Mouse (Mus musculus): ENCODE data around the gene Olfr171. TPM values are rescaled to one million over a fixed set of nuclear protein-coding genes. Genes with fewer than 3 reads are reported as not detected.
"Not testable (repeated sequence)": the region's sequence is repeated elsewhere in the genome, so short reads cannot be mapped to it uniquely, and the experiment has no call there.

Olfr171 gene
- not detected in 2 replicates for total RNA-seq (2015; ENCODE audit: low replicate concordance)
- total RNA-seq (2017; ENCODE audit: low replicate concordance): not detected in 2 replicates

GRCm38 (mm10) chr16:19629816-19630215, at the start of gene Olfr171:
TSS of gene Olfr171 (minus strand) at chr16:19629916.
- no peak for ATAC-seq (replicated peaks; ENCODE audit: low FRiP score, poor library complexity, severe bottlenecking)

- no peak for ATAC-seq (replicated peaks; ENCODE audit: low FRiP score, poor library complexity, severe bottlenecking)
Measured at GRCm38 (mm10) chr16:19670768-19671357, 41.1 kb upstream of the Olfr171 start.

GRCm38 (mm10) chr16:19666312-19666711, 36.6 kb upstream of the Olfr171 start:
- ATAC-seq (replicated peaks; ENCODE audit: low FRiP score, poor library complexity, severe bottlenecking): no peak

- ATAC-seq (replicated peaks; ENCODE audit: low FRiP score, poor library complexity, severe bottlenecking): not testable (repeated sequence)
Measured at GRCm38 (mm10) chr16:19611782-19612181, 17.9 kb downstream of the Olfr171 start, which contains the start of gene Olfr170. TSS of gene Olfr170 (minus strand) at chr16:19611882.

GRCm38 (mm10) chr16:19603166-19603565, 26.6 kb downstream of the Olfr171 start:
- no peak for ATAC-seq (replicated peaks; ENCODE audit: low FRiP score, poor library complexity, severe bottlenecking)

Other genes with a start within 250 kb of the Olfr171 start
- not detected in 2 replicates for gene Olfr165, start 206.8 kb downstream of the Olfr171 start, total RNA-seq (2015; ENCODE audit: low replicate concordance)
- gene Olfr165, start 206.8 kb downstream of the Olfr171 start, total RNA-seq (2017; ENCODE audit: low replicate concordance): not detected in 2 replicates
- not detected in 2 replicates for gene Olfr166, start 146.2 kb downstream of the Olfr171 start, total RNA-seq (2015; ENCODE audit: low replicate concordance)
- not detected in 2 replicates for gene Olfr166, start 146.2 kb downstream of the Olfr171 start, total RNA-seq (2017; ENCODE audit: low replicate concordance)
- not detected in 2 replicates for gene Olfr167, start 107.7 kb downstream of the Olfr171 start, total RNA-seq (2015; ENCODE audit: low replicate concordance)
- gene Olfr167, start 107.7 kb downstream of the Olfr171 start, total RNA-seq (2017; ENCODE audit: low replicate concordance): not detected in 2 replicates
- gene Olfr168, start 94.4 kb downstream of the Olfr171 start, total RNA-seq (2015; ENCODE audit: low replicate concordance): not detected in 2 replicates
- gene Olfr168, start 94.4 kb downstream of the Olfr171 start, total RNA-seq (2017; ENCODE audit: low replicate concordance): not detected in 2 replicates
- gene Olfr169, start 58.1 kb downstream of the Olfr171 start, total RNA-seq (2015; ENCODE audit: low replicate concordance): not detected in 2 replicates
- not detected in 2 replicates for gene Olfr169, start 58.1 kb downstream of the Olfr171 start, total RNA-seq (2017; ENCODE audit: low replicate concordance)
- not detected in 2 replicates for gene Olfr170, start 18.0 kb downstream of the Olfr171 start, total RNA-seq (2015; ENCODE audit: low replicate concordance)
- not detected in 2 replicates for gene Olfr170, start 18.0 kb downstream of the Olfr171 start, total RNA-seq (2017; ENCODE audit: low replicate concordance)
- not detected in 2 replicates for gene Lamp3, start 76.5 kb upstream of the Olfr171 start, total RNA-seq (2015; ENCODE audit: low replicate concordance)
- gene Lamp3, start 76.5 kb upstream of the Olfr171 start, total RNA-seq (2017; ENCODE audit: low replicate concordance): not detected in 2 replicates
- gene B3gnt5, start 130.3 kb upstream of the Olfr171 start, total RNA-seq (2015; ENCODE audit: low replicate concordance): 4.7 and 10.5 TPM in 2 replicates
- 3.9 and 7.1 TPM in 2 replicates for gene B3gnt5, start 130.3 kb upstream of the Olfr171 start, total RNA-seq (2017; ENCODE audit: low replicate concordance)